Mouse (Mus musculus) heart, embryonic 14.5 days (tissue): ENCODE results near the gene Zfp131. TPM values are rescaled to one million over a fixed set of nuclear protein-coding genes. Genes with fewer than 3 reads are reported as not detected.

Experiments
- ATAC-seq: fragments of 200-750 bp; cut with Nextera tagmentation; 2 replicates; pipeline ENCODE4 v1.8.0; 2017; ENCODE audit warnings: low read depth, moderate TSS enrichment; ENCODE audit not compliant: insufficient number of reproducible peaks, insufficient read depth, low FRiP score
- H3K27ac ChIP-seq, 2 experiments: fragments of 200-500 bp in 1 of 2; fragments of 300-500 bp in 1 of 2; sonication (generic) in 1 of 2; replicated peaks in 1 of 2; 2 replicates each; pipeline ENCODE4 v1.5.1; 2012 to 2014; ENCODE audit warnings: low read depth in 2 of 2, low read length in 2 of 2, control low read depth in 1 of 2, mild to moderate bottlenecking in 1 of 2, mixed read lengths in 1 of 2; ENCODE audit not compliant: control insufficient read depth in 1 of 2, insufficient read depth in 1 of 2
- H3K27me3 ChIP-seq: fragments of 300-500 bp; sonication (generic); 2 replicates; pipeline ENCODE4 v1.6.1; 2014; ENCODE audit warnings: mild to moderate bottlenecking, low read length, control low read depth; ENCODE audit not compliant: control insufficient read depth, insufficient read depth
- H3K36me3 ChIP-seq: fragments of 300-500 bp; sonication (generic); 2 replicates; pipeline ENCODE4 v1.6.1; 2014; ENCODE audit warnings: mild to moderate bottlenecking, control low read depth, low read length, mixed read lengths; ENCODE audit not compliant: control insufficient read depth, insufficient read depth
- H3K4me1 ChIP-seq, 2 experiments: fragments of 200-500 bp in 1 of 2; fragments of 300-500 bp in 1 of 2; sonication (generic) in 1 of 2; 2 replicates each; pipeline ENCODE4 v1.6.1; 2012 to 2014; ENCODE audit warnings: low read length in 2 of 2, control low read depth in 1 of 2, mixed read lengths in 1 of 2; ENCODE audit not compliant: control insufficient read depth in 2 of 2, insufficient read depth in 2 of 2
- H3K4me2 ChIP-seq: fragments of 300-500 bp; sonication (generic); 2 replicates; pipeline ENCODE4 v1.6.1; 2014; ENCODE audit warnings: mild to moderate bottlenecking, low read length
- H3K4me3 ChIP-seq, 2 experiments: fragments of 200-500 bp in 1 of 2; fragments of 300-500 bp in 1 of 2; sonication (generic) in 1 of 2; 2 replicates each; pipeline ENCODE4 v1.5.1; 2012 to 2014; ENCODE audit warnings: low read length in 2 of 2, mild to moderate bottlenecking in 2 of 2, control low read depth in 1 of 2, low read depth in 1 of 2, moderate library complexity in 1 of 2; ENCODE audit not compliant: control insufficient read depth in 1 of 2, insufficient read depth in 1 of 2
- H3K9ac ChIP-seq: fragments of 300-500 bp; sonication (generic); 2 replicates; pipeline ENCODE4 v1.6.1; 2014; ENCODE audit warnings: mild to moderate bottlenecking, low read length
- H3K9me3 ChIP-seq: fragments of 300-500 bp; sonication (generic); 2 replicates; pipeline ENCODE4 v1.6.1; 2016; ENCODE audit warnings: low read length, control low read depth; ENCODE audit not compliant: control insufficient read depth
- WGBS: fragments of 180-500 bp; shearing (Covaris S2); extraction: QIAGEN DNeasy Blood & Tissue Kit; methylation state at CpG from one replicate; pipeline ENCODE4 v1.1.7; 2014; 5-methylcytosine and 5-hydroxymethylcytosine counted together
- polyA plus RNA-seq: library from polyadenylated mRNA; unstranded; fragments of >200 nt; fragmentation: Nextera tagmentation; extraction: Ambion mirVana; gene quantifications from 2 replicates; pipeline ENCODE4 v1.2.1, GENCODE M21; 2014

Gene Zfp131
- polyA plus RNA-seq, 1 experiment from 2014 or later = 28.3 TPM

DNA sequence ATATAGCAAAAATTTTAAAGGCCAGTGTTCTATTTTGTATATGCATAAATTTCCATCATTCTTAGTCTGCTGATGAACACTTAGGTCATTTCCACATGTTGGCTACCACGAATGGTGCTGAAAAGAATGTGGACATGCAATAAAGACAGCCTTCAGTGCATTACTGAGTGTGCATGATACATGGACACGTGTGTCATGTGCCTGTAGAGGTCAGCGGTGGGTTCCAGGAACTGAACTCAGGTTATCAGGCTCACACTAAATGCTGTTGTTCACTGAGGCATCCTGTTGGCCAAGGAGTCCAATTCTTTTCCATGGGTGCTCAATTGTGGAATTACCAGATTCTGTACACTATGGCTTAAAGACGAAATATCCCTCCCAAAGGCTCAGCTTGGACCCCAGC is 7.1 kb downstream of the Zfp131 start:
- H3K36me3 ChIP-seq = peaks cover 93% of the 10 kb centered on the region
- H3K27me3 ChIP-seq = no peaks in the 10 kb centered on the region
- no peak overlapping the region for H3K27ac ChIP-seq
- no peaks in the 10 kb centered on the region for H3K9me3 ChIP-seq
- no peaks in the 10 kb centered on the region for H3K4me1 ChIP-seq
- H3K9ac ChIP-seq = no peak overlapping the region
- no peak for ATAC-seq
- WGBS = 81% methylated on average over 4 of the region's 4 CpGs
- no peak overlapping the region for H3K4me2 ChIP-seq
- no peak overlapping the region for H3K4me3 ChIP-seq

- Histone ChIP-seq H3K27me3 (no peaks in the 10 kb centered on the region), H3K9me3 (no peaks in the 10 kb centered on the region), H3K4me3 (no peak overlapping the region), H3K4me1 (no peaks in the 10 kb centered on the region), H3K9ac (no peak overlapping the region), H3K27ac (no peak overlapping the region; a peak in 1 of 4 replicates), H3K36me3 (peaks cover 93% of the 10 kb centered on the region), H3K4me2 (no peak overlapping the region)
- no peak for ATAC-seq
- 67% methylated on average over 6 of the region's 6 CpGs for WGBS
These were observed 22.1 kb downstream of the Zfp131 start for GRCm38 (mm10) chr13:119768541-119768940.

GRCm38 (mm10) chr13:119766480-119766879 is 24.2 kb downstream of the Zfp131 start:
- H3K27me3 ChIP-seq = no peaks in the 10 kb centered on the region
- H3K9me3 ChIP-seq = no peaks in the 10 kb centered on the region
- peaks cover 81% of the 10 kb centered on the region for H3K36me3 ChIP-seq
- H3K4me1 ChIP-seq = no peaks in the 10 kb centered on the region
- ATAC-seq = no peak
- 88% methylated on average over 7 of the region's 7 CpGs for WGBS
- no peak overlapping the region for H3K27ac ChIP-seq
- H3K4me2 ChIP-seq = no peak overlapping the region
- no peak overlapping the region for H3K9ac ChIP-seq
- H3K4me3 ChIP-seq = no peak overlapping the region

- H3K9me3 ChIP-seq = no peaks in the 10 kb centered on the region
- H3K9ac ChIP-seq = no peak overlapping the region
- no peaks in the 10 kb centered on the region for H3K27me3 ChIP-seq
- H3K36me3 ChIP-seq = peaks cover 11% of the 10 kb centered on the region
- no peak overlapping the region for H3K27ac ChIP-seq
- ATAC-seq = no peak
- WGBS = 28% methylated on average over 5 of the region's 5 CpGs
- peaks cover 0 to 15% of the 10 kb centered on the region in 2 experiments; a peak in 2 of 4 replicates for H3K4me1 ChIP-seq
- H3K4me2 ChIP-seq = no peak overlapping the region; the same call in 1 of the 2 replicates
- no peak overlapping the region for H3K4me3 ChIP-seq
These were observed 33.9 kb downstream of the Zfp131 start for GRCm38 (mm10) chr13:119756831-119757230.

DNA sequence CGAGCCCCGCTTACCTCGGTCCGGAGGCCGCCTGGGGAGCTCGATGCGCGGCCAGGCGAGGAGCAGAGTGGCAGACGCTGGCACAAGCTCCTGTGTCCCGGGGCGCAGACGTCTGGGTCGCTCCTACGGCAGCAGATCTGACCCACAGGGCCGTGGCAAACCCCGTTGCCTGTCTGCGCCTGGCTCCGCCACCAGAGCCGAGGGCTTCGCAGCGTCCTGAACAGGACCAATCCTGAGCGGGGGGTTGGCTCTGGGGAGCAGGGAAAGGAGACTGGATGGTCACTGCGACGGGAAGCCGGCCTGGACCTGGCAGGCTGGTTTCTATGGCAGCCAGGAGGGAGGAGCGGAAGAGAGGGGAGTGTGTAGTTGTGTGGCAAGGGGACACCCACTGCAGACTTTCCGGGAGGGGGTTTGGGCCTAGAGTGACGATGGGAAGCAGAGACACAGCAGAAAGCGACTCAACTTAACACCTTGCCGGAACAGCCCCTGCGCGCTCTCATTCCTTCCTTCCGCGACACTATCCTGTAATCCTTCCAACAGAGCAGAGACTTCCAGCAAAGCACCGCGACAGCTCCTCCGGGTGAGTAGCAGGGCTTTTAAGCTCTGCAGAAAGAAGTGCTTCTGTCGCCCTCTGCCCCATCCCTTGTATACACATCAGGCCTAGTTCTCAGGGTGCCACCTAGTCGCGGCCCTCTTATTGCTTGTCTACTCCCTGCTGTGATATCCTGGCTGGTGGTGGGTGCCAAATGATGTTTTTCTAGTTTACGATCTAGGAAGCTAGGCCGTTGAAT is 34.8 kb downstream of the Zfp131 start, which contains the start of gene Nim1k:
Gene Nim1k (minus strand): TSS at position 202 of the 791 bp plus-strand sequence.
- 1% methylated on average over 42 of the region's 43 CpGs for WGBS
- peak within 1 kb of the TSS; percentile 98 for H3K4me2 ChIP-seq
- no peaks in the 10 kb centered on the region for H3K9me3 ChIP-seq
- ATAC-seq = peak; percentile 94
- peaks cover 5% of the 10 kb centered on the region for H3K36me3 ChIP-seq
- peak within 1 kb of the TSS; percentile 51 to 64 for H3K4me3 ChIP-seq
- H3K9ac ChIP-seq = peak within 1 kb of the TSS; percentile 77
- H3K27me3 ChIP-seq = no peaks in the 10 kb centered on the region
- peaks cover 0 to 15% of the 10 kb centered on the region in 2 experiments; a peak in 2 of 4 replicates for H3K4me1 ChIP-seq
- peak within 1 kb of the TSS; percentile 27 to 69; a peak in 3 of 4 replicates for H3K27ac ChIP-seq

DNA sequence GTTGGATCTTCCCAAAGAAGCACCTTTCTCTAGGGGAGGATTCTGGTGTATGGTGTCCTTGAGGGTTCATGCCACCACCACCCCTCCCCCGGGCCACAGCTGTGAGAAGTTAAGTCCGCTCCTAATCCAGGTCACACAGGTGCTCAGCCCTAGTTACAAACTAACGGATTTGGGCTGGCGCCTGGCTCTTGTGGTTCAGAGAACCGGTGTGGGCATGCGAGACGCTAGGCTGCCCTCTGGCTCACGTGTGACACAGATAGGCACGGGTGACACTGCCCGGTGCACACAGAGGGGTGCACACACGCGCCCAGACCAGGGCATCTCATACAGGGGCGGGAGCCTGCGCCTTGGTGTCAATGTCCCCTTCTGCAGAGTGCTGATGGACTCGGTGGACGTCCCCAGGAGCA is 35.5 kb downstream of the Zfp131 start:
- Histone ChIP-seq H3K4me3 (peak overlapping the region; percentile 51 to 64), H3K27me3 (no peaks in the 10 kb centered on the region), H3K27ac (peak overlapping the region in 1 of 2 experiments; percentile 69; a peak in 2 of 4 replicates), H3K9ac (peak overlapping the region; percentile 77), H3K9me3 (no peaks in the 10 kb centered on the region), H3K36me3 (no peaks in the 10 kb centered on the region; the same call in 1 of the 2 replicates), H3K4me1 (peaks cover 0 to 15% of the 10 kb centered on the region in 2 experiments; a peak in 2 of 4 replicates), H3K4me2 (peak overlapping the region; percentile 98)
- ATAC-seq = peak; percentile 24; the same call in 1 of the 2 replicates
- WGBS = 3% methylated on average over 16 of the region's 16 CpGs

- WGBS = 47% methylated on average over 3 of the region's 3 CpGs
- Histone ChIP-seq H3K27ac (no peak overlapping the region), H3K4me2 (peak overlapping the region; percentile 98), H3K27me3 (no peaks in the 10 kb centered on the region), H3K4me3 (peak overlapping the region in 1 of 2 experiments; percentile 64; a peak in 1 of 4 replicates), H3K36me3 (no peaks in the 10 kb centered on the region), H3K9me3 (no peaks in the 10 kb centered on the region), H3K9ac (no peak overlapping the region), H3K4me1 (peaks cover 0 to 15% of the 10 kb centered on the region in 2 experiments; a peak in 2 of 4 replicates)
- ATAC-seq = no peak
These were observed 36.1 kb downstream of the Zfp131 start for GRCm38 (mm10) chr13:119754635-119755020.
